Mouse (Mus musculus) cortical plate, adult 2 months (tissue): Measurements from ENCODE around the gene Fscn2.

ENCODE experiments used
- CTCF ChIP-seq: fragments of 200-500 bp; IDR thresholded peaks from 2 replicates; pipeline ENCODE4 v1.5.1; 2011; ENCODE audit warnings: mild to moderate bottlenecking, control low read depth, low read length; ENCODE audit not compliant: insufficient read depth; ENCODE audit errors: extremely low read depth
- POLR2A ChIP-seq: fragments of 200-500 bp; IDR thresholded peaks from 2 replicates; pipeline ENCODE4 v1.6.1; 2011; ENCODE audit warnings: mild to moderate bottlenecking, low read length, control low read depth; ENCODE audit not compliant: insufficient read depth; ENCODE audit errors: extremely low read depth

GRCm38 (mm10) chr11:120315832-120316689 is 45.3 kb upstream of the Fscn2 start:
- no peak for TF ChIP-seq CTCF
- TF ChIP-seq POLR2A, result no peak; the same call in none of the 2 replicates
